Mouse (Mus musculus) myocyte (in vitro differentiated cells): Measurements from ENCODE around the gene Ms4a6c.

Source experiments
- E2F4 ChIP-seq: IDR thresholded peaks from one replicate; pipeline ENCODE4 v1.6.1; 2011; ENCODE audit warnings: mild to moderate bottlenecking, control low read depth, moderate library complexity; ENCODE audit not compliant: insufficient read depth
- MYOD1 ChIP-seq, 3 experiments: IDR thresholded peaks; one replicate each; pipeline ENCODE4 v1.6.1; 2011; ENCODE audit warnings: control low read depth in 2 of 3, low read depth in 2 of 3, mild to moderate bottlenecking in 2 of 3, moderate library complexity in 1 of 3; ENCODE audit not compliant: insufficient read length in 2 of 3, control insufficient read depth in 1 of 3
- POLR2A ChIP-seq: IDR thresholded peaks from one replicate; pipeline ENCODE4 v1.6.1; 2011; ENCODE audit warnings: low read depth, mild to moderate bottlenecking, control low read depth, moderate library complexity; ENCODE audit not compliant: insufficient read length
- SRF ChIP-seq: IDR thresholded peaks from one replicate; pipeline ENCODE4 v1.6.1; 2011; ENCODE audit warnings: low read depth; ENCODE audit not compliant: control insufficient read depth, insufficient read length

DNA sequence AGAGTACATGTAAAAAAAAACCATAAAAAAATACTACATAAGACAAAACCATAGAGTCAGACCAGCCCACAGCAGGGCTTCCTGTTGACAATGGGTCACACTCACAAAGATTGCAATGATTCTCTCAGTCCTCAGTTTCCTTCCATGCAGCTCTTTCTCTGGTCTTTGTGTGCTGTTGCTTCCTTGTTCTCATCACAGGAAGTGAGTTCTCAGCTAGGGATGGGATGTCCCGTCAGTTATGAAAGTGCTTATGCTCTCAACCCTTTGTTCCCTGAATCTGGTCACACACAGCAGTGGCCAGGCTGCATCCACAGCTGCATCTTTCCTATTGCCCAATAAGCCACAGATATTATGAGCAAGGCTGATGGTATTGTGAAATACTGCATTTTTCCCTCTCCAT, 44.3 kb downstream of the Ms4a6c start:
- TF ChIP-seq SRF (no peak), MYOD1 (IDR thresholded peaks at IDR 0.05; ENCODE audit: control insufficient read depth in 1 of 3, insufficient read length in 2 of 3, low read depth in 2 of 3) (no peak), POLR2A (no peak), E2F4 (no peak)
